Mouse (Mus musculus) left cerebral cortex, adult 2 months (tissue): ENCODE data around the gene Mid1. TPM values are rescaled to one million over a fixed set of nuclear protein-coding genes. Genes with fewer than 3 reads are reported as not detected.
"Not testable (repeated sequence)": the region's sequence is repeated elsewhere in the genome, so short reads cannot be mapped to it uniquely, and the experiment has no call there.

ENCODE experiments used
- DNase-seq, 2 experiments: peaks; one replicate each; pipeline ENCODE4 v3.0.0; 2021 to 2022; ENCODE audit warnings: low spot score in 2 of 2, mixed read lengths in 1 of 2; ENCODE audit errors: extremely low spot score in 1 of 2
- H3K27ac ChIP-seq: fragments of 200-600 bp; 2 replicates; pipeline ENCODE4 v1.8.1; 2022
- H3K4me3 ChIP-seq: fragments of 200-600 bp; 2 replicates; pipeline ENCODE4 v1.8.1; 2022
- CTCF ChIP-seq: fragments of 200-600 bp; IDR thresholded peaks from 2 replicates; pipeline ENCODE4 v1.8.1; 2022; ENCODE audit warnings: antibody characterized with exemption, mild to moderate bottlenecking, moderate library complexity
- intact Hi-C: fragments of 180-260 bp; cut with DNase I; formaldehyde crosslinking; loops from one replicate; pipeline ENCODE4 v1.15.1; 2025
- total RNA-seq, 2 experiments: library from RNA; stranded (reverse); gene quantifications; 2 replicates each; pipeline ENCODE4 v1.2.3; 2021

Mid1 gene
- total RNA-seq, 2 experiments from 2014 or later: 19.7 to 24.5 TPM

- TF ChIP-seq CTCF: peak; percentile 39
- H3K4me3 ChIP-seq: peak overlapping the region; percentile 18; the same call in 1 of the 2 replicates
These were observed 325.9 kb downstream of the Mid1 start for GRCm38 (mm10) chrX:170010581-170011528.

GRCm38 (mm10) chrX:170011529-170011879, 326.5 kb downstream of the Mid1 start:
- intact Hi-C loops, DNase-seq, H3K4me3 ChIP-seq, H3K27ac ChIP-seq: not testable (repeated sequence)

More at GRCm38 (mm10) chrX:170010581-170011528, 325.9 kb downstream of the Mid1 start:
- H3K27ac ChIP-seq, intact Hi-C loops: not testable (repeated sequence)
- peak; percentile 77 to 87 for DNase-seq

- H3K27ac ChIP-seq, intact Hi-C loops, DNase-seq, H3K4me3 ChIP-seq: not testable (repeated sequence)
These were observed 328.4 kb downstream of the Mid1 start for GRCm38 (mm10) chrX:170013421-170013820.

- DNase-seq, H3K4me3 ChIP-seq, H3K27ac ChIP-seq, intact Hi-C loops: not testable (repeated sequence)
These were observed 329.0 kb downstream of the Mid1 start for GRCm38 (mm10) chrX:170014038-170014437.

DNA sequence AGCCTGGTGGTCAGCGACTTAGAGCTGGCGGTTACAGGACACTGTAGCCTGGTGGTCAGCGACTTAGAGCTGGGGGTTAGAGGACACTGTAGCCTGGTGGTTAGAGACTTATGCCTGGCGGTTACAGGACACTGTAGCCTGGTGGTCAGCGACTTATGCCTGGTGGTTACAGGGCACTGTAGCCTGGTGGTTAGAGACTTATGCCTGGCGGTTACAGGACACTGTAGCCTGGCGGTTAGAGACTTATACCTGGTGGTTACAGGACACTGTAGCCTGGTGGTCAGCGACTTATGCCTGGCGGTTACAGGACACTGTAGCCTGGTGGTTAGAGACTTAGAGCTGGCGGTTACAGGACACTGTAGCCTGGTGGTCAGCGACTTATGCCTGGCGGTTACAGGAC, 330.9 kb downstream of the Mid1 start:
- H3K27ac ChIP-seq, intact Hi-C loops, DNase-seq, H3K4me3 ChIP-seq: not testable (repeated sequence)

- H3K4me3 ChIP-seq, intact Hi-C loops, H3K27ac ChIP-seq: not testable (repeated sequence)
- DNase-seq: peak; percentile 63 to 82
These were observed 332.6 kb downstream of the Mid1 start for GRCm38 (mm10) chrX:170017333-170018245.

GRCm38 (mm10) chrX:170018571-170019218, 333.7 kb downstream of the Mid1 start:
- H3K4me3 ChIP-seq, intact Hi-C loops, H3K27ac ChIP-seq: not testable (repeated sequence)
- TF ChIP-seq CTCF: peak; percentile 34; the same call in 1 of the 2 replicates
- DNase-seq: peak; percentile 62 to 85

GRCm38 (mm10) chrX:170019219-170019953, 334.4 kb downstream of the Mid1 start:
- intact Hi-C loops, H3K27ac ChIP-seq, H3K4me3 ChIP-seq, DNase-seq: not testable (repeated sequence)

GRCm38 (mm10) chrX:170019954-170020689, 335.1 kb downstream of the Mid1 start:
- H3K4me3 ChIP-seq, intact Hi-C loops, H3K27ac ChIP-seq: not testable (repeated sequence)
- DNase-seq: peak; percentile 99 to 100
- peak; percentile 99 for TF ChIP-seq CTCF

DNA sequence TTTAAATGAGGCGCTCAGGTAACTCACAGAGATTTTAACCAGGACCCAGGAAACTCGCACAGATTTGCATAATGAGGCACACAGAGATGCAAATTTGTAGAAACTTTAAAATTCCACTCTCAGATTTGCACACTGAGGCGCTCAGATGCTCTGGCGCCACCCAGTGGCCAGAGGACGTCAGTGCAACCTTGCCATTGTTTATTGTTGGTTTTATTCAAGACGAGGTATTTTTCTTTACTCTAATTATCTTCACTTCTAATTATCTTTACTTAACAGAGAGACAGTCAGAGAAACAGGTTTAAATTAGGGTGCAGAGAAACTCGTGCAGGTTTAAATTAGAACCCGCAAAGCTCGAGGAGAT, 335.7 kb downstream of the Mid1 start:
- H3K27ac ChIP-seq, intact Hi-C loops, H3K4me3 ChIP-seq: not testable (repeated sequence)
- peak; percentile 72 to 80 for DNase-seq

DNA sequence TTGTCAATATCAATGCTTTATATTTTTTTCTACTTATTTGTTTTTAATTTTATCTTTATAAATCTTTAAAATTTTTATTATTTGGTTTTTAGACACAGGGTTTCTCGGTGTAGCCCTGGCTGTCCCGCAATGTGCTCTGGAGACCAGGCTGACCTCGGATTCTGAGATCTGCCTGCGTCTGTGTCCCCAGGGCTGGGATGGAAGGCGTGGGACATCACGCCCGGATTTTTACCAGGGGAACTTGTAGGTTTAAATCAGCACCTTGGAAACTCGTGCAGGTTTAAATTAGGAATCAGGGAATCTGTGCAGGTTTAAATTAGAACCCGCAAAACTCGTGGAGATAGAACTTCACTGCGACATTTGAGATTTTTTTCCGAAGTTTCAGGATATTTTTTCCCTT, 336.2 kb downstream of the Mid1 start:
- H3K4me3 ChIP-seq, H3K27ac ChIP-seq, intact Hi-C loops: not testable (repeated sequence)
- peak; percentile 40 to 65 for DNase-seq
